Mouse (Mus musculus) thymus, postnatal 25 days (tissue): ENCODE data around the gene Pex11b.
"Not testable (repeated sequence)": the region's sequence is repeated elsewhere in the genome, so short reads cannot be mapped to it uniquely, and the experiment has no call there.

Experiments
- DNase-seq: peaks from one replicate; pipeline ENCODE4 v3.0.0; 2022

Pex11b gene

DNA sequence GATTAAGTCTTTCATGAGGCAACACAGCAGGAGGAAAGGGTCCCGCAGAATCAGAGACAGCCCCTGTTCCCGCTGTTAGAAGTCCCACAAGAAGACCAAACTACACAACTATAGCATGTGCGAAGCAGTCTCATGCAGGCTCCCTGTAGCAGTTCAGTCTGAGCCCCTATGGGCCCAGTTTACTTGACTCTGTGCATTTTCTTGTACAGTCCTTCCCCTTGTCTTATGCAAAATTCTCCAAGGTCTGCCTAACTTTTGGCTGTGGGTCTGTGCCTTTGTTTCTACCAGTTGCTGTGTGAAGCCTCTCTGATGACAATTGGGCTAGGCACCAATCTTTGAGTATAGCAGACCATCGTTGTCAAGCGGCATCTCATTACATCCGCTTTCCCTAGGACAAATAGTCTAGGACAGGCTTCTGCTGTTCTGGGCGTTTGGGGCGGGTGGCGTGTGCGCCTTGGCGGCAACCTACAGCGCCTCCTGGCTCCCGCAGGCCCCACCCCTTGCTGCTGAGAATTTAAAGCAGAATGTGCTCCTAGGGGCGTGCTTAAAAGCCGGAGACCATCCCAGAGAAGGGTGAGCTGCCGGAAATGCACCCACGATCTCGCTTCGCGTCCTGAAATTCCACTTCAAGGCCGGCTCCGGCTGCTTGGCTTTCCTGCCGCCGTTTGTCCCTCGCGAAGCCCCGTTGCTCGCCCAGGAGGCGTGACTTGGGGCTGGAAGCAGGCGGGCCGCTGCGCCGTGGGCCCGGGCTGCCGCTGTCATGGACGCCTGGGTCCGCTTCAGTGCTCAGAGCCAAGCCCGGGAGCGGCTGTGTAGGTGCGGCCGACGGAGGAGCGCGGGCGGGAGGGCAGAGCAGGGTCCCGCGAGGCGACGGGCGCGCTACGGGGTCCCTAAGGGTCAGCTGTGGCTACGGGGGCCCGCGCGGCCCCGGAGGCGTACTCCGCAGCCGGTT is at the start of gene Pex11b, which contains the start of gene Gm42957:
TSS of gene Pex11b (plus strand) at position 449 of the 952 bp plus-strand sequence.
TSS of gene Gm42957 (plus strand) at position 547 of the 952 bp plus-strand sequence.
- peak; percentile 84 for DNase-seq

DNA sequence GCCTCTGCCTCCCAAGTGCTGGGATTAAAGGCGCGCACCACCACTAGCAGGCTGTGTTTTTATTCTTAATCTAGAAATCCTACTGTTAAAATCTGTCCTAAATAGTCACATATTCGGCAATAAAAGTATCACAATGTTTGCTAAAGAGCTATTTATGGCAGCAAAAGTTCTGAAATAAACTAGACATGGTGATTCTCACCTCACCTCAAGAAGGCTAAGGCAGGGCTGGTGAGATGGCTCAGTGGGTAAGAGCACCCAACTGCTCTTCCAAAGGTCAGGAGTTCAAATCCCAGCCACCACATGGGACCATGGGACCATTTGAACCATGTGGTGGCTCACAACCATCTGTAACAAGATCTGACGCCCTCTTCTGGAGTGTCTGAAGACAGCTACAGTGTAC is 44.5 kb upstream of the Pex11b start:
- no peak for DNase-seq

DNA sequence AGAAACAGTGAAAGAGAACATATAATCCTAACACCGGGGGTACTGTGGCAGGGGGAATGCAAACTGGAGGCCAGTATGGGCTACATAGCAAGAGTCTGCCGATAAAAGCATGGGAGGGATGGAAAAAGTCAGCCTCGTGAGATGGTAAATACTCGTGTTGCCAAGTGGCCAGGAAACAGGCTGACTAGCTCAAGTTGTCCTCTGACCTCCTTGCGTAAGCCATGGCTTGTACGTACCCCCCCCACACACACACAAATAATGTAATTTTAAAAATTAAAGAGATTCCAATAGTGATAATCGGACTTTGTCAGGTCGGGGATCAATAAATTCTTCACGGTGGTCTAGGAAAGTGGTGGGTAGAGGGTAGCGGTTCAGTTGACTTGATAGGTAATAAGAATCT is 41.8 kb upstream of the Pex11b start:
- DNase-seq, result no peak

DNA sequence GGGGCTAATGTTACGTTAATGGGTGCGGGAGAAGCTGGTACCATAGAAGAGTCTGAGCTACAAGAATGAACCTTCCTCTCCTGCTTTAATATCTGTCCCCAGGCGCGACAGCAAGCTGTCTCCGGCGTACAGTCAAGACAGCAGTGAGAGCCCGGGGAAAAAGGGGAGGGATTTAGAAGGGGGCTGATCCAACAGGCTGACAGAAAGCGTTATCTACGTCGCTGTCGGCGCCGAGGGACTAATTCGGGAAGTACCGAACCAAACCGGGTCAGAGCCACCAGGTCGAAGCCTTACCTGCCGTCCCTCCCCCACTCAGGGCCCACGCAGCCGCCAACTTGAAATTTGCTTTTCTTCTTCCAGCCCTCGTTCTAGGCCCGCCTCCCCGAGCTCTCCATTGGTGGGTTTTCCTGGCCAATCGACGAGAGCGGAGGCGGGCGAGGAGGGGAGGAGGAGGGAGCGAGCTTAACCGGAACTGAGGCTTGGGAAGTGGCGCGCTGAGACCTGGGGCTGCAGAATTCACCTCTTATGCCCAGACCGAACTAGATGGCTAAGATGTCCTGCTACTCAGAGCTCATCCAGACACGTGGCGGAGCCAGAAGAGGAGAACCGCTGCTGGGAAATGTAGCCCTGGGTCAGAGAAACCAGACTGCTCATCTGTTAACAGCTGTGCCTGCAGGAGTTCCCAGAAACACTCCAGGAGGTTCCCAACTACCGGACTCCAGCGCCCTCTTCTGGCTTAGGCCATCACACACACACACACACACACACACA is 41.2 kb upstream of the Pex11b start, which contains the start of gene Polr3gl:
TSS of gene Polr3gl (minus strand) at position 392 of the 771 bp plus-strand sequence.
- peak; percentile 95 for DNase-seq

DNA sequence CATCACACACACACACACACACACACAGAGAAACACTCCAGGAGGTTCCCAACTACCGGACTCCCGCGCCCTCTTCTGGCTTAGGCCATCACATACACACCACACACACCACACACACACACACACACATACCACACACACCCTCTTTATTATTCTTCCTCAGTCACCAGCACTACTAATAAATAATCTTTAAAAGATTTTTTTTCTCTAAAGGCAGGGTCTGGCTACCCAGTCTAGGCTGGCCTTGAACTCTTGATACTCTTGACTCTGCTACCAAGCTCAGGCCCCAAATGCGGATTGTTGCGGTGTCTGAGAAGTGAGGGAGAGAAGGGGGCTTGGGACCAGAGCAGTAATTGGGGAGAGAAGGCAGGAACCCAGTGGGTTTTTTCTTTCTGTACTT is 40.3 kb upstream of the Pex11b start:
- DNase-seq, result no peak

DNA sequence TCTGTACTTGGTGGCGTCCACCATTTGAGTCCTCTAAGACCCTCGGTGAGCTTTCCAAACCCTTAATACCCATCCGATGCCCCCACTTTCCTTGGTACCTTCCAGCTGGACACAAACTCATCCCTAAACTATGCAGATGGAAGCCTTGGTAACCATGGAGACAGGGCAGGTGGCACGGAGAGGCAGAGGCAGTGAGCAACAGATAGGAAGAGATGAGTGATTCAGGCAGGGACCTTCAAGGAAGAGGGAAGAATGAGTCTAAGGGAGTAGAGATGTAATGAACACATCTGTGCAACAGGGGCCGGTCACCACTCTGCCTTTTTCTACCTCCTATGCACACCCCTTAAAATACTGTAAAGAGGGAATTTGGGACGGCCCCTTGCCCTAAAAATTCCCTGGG is 39.5 kb upstream of the Pex11b start:
- no peak for DNase-seq

DNA sequence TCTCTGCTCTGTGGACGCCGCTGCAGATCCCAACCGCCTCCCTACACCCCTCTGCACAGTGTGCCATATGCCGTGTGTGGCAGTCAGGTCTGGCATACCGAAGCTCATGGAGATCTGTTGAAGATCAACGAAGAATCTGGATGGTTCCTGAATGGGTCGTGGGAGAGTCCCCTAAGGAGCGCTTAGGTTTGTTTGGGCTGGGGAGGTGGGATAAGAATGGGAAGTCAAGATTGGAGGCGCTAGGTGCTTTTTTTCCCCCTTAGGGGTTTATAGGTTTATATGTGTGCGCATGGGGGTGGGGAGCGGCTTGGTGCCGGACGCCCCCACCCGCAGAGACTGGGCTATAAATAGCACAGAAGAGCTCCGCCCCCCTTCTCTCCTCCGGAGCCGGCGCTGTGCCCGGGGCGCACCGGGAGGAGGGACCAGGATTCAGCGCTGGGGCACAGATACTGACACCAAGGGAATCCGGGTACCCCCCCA is 38.9 kb upstream of the Pex11b start, which contains the start of gene Ankrd34a:
TSS of gene Ankrd34a (plus strand) at position 409 of the 480 bp plus-strand sequence.
- DNase-seq, result no peak

DNA sequence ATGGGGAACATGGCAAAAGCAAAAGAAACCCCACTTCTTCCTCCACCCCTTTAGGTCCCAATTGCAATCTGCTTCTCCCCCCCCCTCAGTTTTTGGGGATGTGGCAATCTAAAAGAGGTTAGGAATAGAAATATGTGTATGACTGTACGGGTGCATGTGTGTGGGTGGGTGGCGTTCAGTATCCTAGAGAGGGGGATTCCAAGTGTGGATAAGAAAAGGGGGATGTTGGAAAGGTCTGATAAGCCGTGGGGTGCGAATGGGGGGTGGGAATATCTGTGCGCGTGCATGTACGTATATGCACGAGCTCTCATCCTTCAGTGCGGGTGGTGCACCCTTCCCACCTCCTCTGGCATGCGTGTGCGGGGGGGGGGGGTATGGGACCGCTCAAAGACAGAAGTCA is 38.3 kb upstream of the Pex11b start:
- no peak for DNase-seq

DNA sequence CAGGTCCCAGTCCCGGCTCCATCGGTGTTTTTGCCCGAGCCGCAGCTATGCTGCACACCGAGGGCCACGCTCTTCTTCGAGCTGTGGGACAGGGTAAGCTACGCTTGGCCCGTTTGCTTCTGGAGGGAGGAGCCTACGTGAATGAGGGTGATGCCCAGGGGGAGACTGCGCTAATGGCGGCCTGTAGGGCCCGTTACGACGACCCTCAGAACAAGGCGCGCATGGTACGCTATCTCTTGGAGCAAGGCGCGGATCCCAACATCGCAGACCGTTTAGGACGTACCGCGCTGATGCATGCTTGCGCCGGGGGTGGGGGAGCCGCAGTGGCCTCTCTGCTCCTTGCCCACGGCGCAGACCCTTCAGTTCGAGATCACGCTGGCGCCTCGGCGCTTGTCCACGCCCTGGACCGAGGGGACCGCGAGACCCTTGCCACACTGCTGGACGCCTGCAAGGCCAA is 37.7 kb upstream of the Pex11b start:
- DNase-seq, result no peak

DNA sequence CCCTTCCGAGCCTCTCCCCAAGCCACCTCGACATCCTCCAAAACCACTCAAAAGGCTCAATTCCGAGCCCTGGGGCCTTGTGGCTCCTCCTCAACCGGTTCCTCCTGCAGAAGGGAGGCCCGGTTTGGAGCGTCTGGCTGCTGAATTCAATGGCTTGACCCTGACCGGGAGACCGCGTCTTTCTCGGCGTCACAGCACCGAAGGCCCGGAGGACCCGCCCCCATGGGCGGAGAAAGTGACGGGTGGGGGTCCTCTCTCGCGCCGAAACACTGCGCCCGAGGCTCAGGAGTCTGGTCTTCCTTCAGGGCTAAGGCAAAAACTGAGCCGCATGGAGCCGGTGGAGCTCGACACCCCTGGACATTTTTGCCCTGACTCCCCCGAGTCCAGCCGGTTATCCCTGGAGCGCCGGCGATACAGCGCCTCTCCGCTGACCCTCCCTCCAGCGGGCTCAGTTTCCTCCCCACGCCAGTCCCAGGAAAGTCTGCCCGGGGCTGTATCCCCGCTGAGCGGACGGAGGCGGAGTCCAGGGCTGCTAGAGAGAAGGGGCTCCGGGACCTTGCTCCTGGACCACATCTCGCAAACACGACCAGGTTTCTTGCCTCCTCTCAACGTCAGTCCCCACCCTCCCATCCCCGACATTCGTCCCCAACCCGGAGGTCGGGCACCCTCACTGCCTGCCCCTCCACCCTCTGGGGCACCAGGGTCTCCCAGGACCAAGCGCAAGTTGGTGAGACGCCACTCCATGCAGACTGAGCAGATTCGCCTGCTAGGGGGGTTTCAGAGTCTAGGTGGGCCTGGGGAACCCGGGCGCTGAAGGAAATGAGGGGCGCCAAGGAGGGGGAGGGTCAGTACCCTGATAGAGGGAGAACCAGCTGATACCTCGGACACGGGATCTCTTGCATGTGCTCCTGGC is 36.8 kb upstream of the Pex11b start:
- no peak for DNase-seq

DNA sequence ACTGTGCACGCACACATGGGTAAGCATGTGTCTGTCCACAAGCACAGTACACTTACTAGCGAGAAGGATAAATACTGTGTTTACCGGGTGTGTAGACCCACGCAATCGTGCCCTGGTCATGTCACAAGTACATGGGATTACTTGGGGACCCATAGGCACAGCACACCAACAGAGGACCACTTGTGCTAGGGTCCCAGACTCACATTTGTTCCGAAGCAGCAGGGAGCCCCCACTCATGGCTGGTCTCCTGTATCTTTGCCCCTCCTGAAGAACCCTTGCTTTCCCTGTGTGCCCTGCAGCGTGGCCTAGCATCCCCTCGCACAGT is 36.1 kb upstream of the Pex11b start:
- DNase-seq, result no peak

DNA sequence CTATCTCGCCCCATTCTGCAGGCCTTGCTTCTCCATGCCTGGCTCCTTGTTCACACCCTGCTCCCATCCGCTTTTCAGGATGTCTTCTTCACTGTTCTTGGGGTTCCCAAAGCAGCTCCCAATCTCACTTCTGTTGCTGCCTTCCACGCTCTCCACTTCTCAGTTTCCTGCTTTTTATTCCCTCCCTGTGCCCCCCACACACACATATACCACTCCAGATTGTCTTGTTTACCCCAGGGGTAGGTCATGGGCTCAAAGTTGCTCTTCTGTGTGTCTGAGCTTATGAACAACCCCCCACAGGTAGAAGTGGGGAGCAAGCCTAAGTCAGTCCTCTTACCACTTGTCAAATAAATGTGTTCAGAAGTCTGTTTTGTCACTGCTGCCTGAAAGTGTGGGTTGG is 35.8 kb upstream of the Pex11b start:
- no peak for DNase-seq

DNA sequence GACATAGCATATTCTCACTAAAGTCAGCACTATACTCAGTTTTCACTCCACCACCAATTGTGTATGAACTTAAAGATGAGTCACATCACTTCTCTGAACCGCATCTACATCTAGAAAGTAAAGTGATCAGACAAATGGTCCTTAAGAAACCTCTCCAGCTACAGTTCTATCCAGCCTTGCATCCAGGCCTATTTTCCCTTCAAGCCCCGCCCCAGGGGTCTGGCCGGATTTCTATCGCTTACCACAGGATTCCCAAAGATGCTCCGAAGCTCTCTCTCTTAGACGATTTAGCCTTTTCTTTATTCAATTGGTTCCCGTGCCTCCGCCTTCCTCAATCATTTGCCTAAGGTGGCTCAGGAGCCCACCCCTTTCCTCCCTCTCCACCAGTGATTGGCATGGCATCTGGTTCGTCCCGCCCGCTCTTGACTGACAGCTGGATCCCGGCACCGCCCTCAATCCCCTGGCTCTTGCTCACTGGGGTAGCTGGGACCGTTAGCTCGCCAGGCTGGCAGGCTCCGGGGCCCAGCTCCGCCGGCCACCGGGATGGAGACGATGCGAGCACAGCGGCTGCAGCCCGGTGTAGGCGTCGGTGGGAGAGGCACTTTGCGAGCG is 34.4 kb upstream of the Pex11b start, which contains the start of gene Lix1l:
TSS of gene Lix1l (plus strand) at position 511 of the 612 bp plus-strand sequence.
- DNase-seq, result peak; percentile 89

DNA sequence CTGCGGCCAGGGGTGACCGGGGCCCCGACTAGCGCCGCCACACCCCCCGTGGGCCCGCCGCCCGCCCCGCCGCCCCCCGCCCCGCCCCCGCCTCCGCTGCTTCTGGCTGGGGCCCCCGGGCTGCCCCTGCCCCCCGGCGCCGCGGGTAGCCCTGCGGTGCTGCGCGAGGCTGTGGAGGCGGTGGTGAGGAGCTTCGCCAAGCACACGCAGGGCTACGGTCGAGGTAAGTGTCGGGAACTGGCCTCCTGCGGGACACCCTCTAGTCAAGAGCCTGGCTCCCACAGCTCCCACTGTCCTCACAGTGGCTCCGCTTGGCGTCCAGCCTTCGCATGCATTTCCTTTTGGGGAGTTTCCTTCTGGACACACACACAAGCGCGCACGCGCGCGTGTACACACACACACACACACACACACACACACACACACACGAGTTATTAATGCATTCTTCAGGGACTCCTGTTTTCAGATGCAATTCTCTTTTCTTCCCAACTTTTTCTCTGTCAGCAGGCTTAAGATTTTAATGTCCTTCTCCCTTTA is 33.9 kb upstream of the Pex11b start:
- no peak for DNase-seq

DNA sequence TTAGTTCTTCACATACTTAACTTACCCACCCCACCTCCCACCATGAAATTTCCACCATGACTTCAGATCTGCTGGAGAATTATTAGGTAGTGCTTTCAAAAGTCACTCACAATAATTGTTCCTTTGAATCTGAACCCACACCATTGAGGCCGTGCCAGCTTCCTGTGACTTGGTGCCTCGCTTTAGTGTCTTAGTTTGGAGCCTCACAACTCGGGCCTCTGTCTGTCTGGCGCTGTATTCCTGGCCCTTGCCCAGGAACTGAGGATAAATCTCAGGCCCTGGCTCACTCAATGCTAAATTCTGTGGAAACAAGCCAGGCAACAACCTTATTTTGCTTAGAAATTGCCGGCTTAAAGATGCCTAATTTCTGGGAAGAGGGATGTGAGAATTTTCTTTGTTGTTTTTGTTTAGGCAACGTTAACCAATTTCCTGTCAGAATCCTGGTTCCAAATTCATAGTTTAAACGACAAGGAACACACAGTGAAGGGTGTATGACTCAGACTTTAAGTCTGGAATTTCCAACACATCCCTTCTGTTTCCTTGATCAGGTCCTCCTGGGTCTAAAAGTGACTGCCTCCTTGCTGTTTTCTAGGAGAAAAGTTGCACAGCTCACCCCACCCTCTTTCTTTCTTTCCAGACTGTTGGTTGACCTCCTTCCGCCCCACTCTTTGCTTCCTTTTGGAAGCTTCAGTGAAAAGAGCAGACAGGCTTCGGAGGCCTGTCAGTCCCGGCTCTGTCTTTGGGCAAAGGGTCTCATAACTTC is 33.1 kb upstream of the Pex11b start:
- no peak for DNase-seq

DNA sequence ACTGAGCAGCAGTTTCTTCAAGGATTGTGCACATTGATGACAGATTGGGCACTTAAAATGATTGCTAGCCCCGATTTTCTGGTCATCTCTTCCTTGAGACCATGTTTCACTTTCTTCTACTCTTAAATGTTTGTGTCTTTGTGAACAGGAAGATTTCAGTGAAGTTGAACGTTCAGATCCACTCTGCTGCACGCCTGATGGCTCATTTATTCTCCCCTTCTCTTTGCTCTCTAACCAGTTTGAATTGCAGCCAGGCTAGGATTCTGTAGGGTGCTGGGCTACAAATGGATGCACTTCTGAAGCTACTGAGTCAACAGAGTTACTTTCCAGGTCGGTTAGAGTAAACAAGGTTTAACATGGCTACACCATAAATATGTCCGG is 32.5 kb upstream of the Pex11b start:
- DNase-seq, result no peak

DNA sequence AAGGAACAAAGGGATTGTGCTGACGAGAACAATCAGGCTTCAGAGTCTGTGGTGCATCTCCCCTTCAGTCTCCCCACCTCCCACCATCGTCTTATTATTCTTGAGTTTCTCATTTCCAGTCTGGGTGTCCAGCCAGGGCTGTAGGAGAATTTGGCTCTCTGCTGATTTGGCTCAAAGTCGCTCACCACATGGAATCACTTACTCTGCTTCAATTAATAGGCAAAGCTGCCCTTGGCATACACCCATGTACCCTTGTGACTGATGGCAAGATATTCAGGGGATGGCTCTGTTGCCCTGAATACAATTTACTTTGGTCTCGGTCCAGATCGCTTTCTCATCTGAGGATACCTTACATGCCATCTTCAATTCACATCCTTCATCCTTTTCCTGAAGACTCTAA is 31.9 kb upstream of the Pex11b start:
- DNase-seq, result no peak

DNA sequence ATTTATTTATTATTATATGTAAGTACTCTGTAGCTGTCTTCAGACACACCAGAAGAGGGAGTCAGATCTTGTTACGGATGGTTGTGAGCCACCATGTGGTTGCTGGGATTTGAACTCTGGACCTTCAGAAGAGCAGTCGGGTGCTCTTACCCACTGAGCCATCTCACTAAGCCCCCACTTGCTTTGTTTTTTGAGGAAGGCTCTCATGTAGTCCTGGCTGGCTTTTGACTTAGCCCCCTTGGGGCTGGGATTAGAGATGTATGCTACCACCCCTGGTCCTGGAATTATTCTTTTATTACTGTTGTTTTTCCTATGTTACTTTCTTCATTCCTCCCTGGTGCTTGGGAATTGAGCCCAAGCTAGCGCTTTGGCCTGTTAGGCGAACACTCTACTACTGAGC is 29.2 kb upstream of the Pex11b start:
- not testable (repeated sequence) for DNase-seq

DNA sequence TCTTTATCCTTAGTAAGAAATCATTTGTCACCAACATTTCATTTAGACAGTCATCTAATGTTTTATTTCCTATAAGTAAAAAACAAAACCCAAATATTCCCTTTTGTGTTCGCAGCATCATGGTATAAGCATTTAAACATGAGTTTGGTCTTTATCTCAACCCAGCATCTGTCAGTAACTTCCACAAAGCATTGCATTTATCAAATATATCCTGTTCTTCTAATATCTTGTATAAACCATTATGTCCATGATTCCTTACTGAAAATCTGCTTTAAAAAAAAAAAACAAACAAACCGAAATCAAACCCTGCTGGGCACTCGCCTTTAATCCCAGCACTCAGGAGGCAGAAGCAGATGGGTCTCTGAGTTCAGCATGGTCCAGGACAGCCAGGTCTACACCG is 28.6 kb upstream of the Pex11b start:
- DNase-seq, result no peak

DNA sequence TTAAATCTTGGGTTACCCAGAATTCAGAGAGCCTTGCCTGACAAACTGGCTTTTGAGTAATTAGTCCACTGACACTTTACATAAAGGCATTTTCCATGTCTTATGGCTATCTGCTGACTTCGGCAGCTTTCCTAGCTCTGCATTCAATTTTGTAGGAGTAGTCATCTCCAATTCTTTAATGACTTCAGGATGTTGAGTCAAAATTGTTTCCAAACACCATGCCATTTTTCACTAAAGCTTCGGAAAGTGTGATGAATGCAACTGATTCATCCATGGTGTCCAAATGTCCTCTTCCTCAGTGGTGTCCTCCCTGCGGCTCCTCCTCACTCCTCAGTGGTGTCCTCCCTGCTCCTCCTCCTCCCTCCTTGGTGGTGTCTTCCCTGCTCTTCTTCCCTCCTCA is 17.2 kb upstream of the Pex11b start:
- DNase-seq, result no peak

DNA sequence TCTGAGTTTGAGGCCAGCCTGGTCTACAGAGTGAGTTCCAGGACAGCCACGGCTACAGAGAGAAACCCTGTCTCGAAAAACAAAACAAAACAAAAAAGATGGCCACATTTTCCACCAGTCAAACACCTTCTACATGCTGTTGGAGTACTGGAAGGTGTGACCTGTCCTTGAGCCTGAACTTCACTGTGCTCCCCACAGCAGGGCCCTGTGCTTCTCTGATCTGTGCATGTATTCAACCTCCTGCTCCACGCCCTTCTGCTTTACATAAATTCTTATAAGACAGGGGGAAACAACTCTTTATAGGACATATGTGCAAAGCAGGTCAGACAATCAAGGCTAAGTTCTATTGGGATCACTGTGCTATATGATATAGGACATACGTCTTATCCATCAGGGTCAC is 12.0 kb upstream of the Pex11b start:
- DNase-seq, result no peak
